8 mouse cellular contexts compared by ENCODE assay signal in the genomic region with DNA sequence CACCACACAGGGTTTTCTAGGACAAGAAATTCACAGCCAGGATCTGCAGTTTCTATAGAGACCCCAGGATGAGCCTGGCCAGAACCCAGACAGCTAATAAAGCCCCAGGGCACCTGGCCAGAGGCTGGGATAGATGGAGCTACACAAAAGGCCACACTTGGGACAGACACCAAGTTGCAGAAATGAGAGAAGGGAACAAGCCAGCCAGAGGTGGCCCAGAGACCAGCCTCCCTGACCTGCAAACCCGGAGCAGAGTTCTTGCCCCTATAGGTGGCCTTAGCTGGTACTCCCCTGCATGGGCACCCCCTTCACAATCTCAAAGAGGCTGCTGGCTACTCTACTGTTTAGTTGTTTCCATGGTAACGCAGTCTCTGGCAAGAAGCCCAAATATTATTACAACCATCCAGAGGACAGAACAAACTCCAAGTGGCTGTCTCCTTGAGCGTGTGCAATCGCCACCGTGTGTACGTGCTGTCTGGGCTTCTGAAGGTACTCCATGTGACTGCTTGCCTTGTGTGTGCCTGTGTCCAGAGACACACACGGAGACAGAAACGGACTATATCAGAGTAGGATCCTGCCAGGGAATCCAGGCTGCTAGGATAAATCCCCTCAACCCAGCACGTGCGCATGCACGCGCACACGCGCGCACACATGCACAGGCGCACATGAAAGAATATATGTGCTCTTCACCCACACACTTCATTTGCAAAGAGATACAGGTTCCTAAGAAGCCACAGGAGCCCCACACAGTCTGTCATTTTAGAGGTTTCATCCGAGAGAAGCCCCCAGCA. TPM values are rescaled to one million over a fixed set of nuclear protein-coding genes. Genes with fewer than 3 reads are reported as not detected.
DNase-seq lines count a peak whose midpoint lies in the region; ATAC-seq lines count a peak whose summit lies in the region.

No protein-coding gene starts in this region.

- H3K4me2 ChIP-seq in embryonic facial prominence, embryonic 13.5 days: peak overlapping the region; percentile 90
- peak overlapping the region; percentile 50 for H3K4me2 ChIP-seq in heart, embryonic 16.5 days (ENCODE audit: low read depth, low read length)
- H3K4me2 ChIP-seq in neural tube, embryonic 14.5 days (ENCODE audit: low read depth, low read length): peak overlapping the region; percentile 21

- no peaks in the 10 kb centered on the region for H3K27me3 ChIP-seq in embryonic facial prominence, embryonic 13.5 days
- no peaks in the 10 kb centered on the region for H3K27me3 ChIP-seq in heart, embryonic 16.5 days (ENCODE audit: control insufficient read depth, insufficient read depth, low read length)
- no peaks in the 10 kb centered on the region for H3K27me3 ChIP-seq in limb, embryonic 10.5 days (ENCODE audit: low read depth, poor library complexity, severe bottlenecking)
- H3K27me3 ChIP-seq in neural tube, embryonic 14.5 days (ENCODE audit: control insufficient read depth, insufficient read depth, low read length): no peaks in the 10 kb centered on the region

- peak overlapping the region; percentile 64; the same call in 1 of the 2 replicates for H3K27ac ChIP-seq in embryonic facial prominence, embryonic 13.5 days
- peak overlapping the region; percentile 93 for H3K27ac ChIP-seq in heart, embryonic 16.5 days (ENCODE audit: low read length)
- peak overlapping the region; percentile 28; the same call in 1 of the 2 replicates for H3K27ac ChIP-seq in limb, embryonic 10.5 days
- H3K27ac ChIP-seq in neural tube, embryonic 14.5 days (ENCODE audit: low read depth, low read length): peak overlapping the region; percentile 62

- H3K9ac ChIP-seq in embryonic facial prominence, embryonic 13.5 days: peak overlapping the region; percentile 58
- peak overlapping the region; percentile 65 for H3K9ac ChIP-seq in heart, embryonic 16.5 days (ENCODE audit: low read length)
- no peak overlapping the region for H3K9ac ChIP-seq in neural tube, embryonic 14.5 days (replicated peaks; ENCODE audit: low read depth, low read length)

- 44% methylated on average over 17 of the region's 17 CpGs for WGBS in embryonic facial prominence, embryonic 13.5 days
- 49% methylated on average over 17 of the region's 17 CpGs for WGBS in heart, embryonic 16.5 days
- 83% methylated on average over 17 of the region's 17 CpGs for WGBS in limb, embryonic 10.5 days
- WGBS in neural tube, embryonic 14.5 days: 53% methylated on average over 17 of the region's 17 CpGs

- peaks cover 36% of the 10 kb centered on the region for H3K36me3 ChIP-seq in embryonic facial prominence, embryonic 13.5 days
- peaks cover 28% of the 10 kb centered on the region for H3K36me3 ChIP-seq in heart, embryonic 16.5 days (ENCODE audit: control insufficient read depth, insufficient read depth)
- H3K36me3 ChIP-seq in limb, embryonic 10.5 days: peaks cover 71% of the 10 kb centered on the region
- peaks cover 23% of the 10 kb centered on the region for H3K36me3 ChIP-seq in neural tube, embryonic 14.5 days (ENCODE audit: control insufficient read depth, insufficient read depth, low read length)

- peak overlapping the region; percentile 21 for H3K4me3 ChIP-seq in embryonic facial prominence, embryonic 13.5 days
- 0 out of 2 replicates have a peak overlapping the region, but pooled peaks have one; percentile 6 for H3K4me3 ChIP-seq in heart, embryonic 16.5 days (ENCODE audit: low read length)
- H3K4me3 ChIP-seq in limb, embryonic 10.5 days: peak overlapping the region; percentile 14; the same call in 1 of the 2 replicates
- H3K4me3 ChIP-seq in neural tube, embryonic 14.5 days (ENCODE audit: low read depth, low read length): peak overlapping the region; percentile 4; the same call in 1 of the 2 replicates

- intact Hi-C loops in left cerebral cortex, postnatal 25 days (cut with DNase I): loop anchor here (5.0 to 10.0 kb wide), 2 partner anchors 33 to 200 kb away; a partner anchor contains a TSS

- peaks cover 43% of the 10 kb centered on the region for H3K4me1 ChIP-seq in embryonic facial prominence, embryonic 13.5 days
- peaks cover 42% of the 10 kb centered on the region for H3K4me1 ChIP-seq in heart, embryonic 16.5 days (ENCODE audit: control insufficient read depth, insufficient read depth, low read length)
- H3K4me1 ChIP-seq in limb, embryonic 10.5 days: peaks cover 47% of the 10 kb centered on the region
- peaks cover 39% of the 10 kb centered on the region for H3K4me1 ChIP-seq in neural tube, embryonic 14.5 days (ENCODE audit: control insufficient read depth, insufficient read depth, low read length)

- peak; percentile 58 to 74 for DNase-seq in left cerebral cortex, postnatal 25 days (ENCODE audit: low spot score in 2 of 2)
- no peak for DNase-seq in left cerebral cortex, adult 9 months (ENCODE audit: low spot score in 2 of 2)
- no peak for DNase-seq in limb, embryonic 10.5 days (ENCODE audit: low spot score)
- DNase-seq in spleen, adult 12 weeks (ENCODE audit: low spot score): no peak
- no peak for DNase-seq in spleen, postnatal 36 days (ENCODE audit: low spot score in 2 of 2)

- ATAC-seq in embryonic facial prominence, embryonic 13.5 days (ENCODE audit: insufficient number of reproducible peaks, insufficient read depth, low FRiP score, low TSS enrichment, low read depth): no peak
- peak; percentile 49 for ATAC-seq in heart, embryonic 16.5 days (replicated peaks; ENCODE audit: extremely low read depth, insufficient read depth, low FRiP score)
- peak; percentile 7; the same call in 1 of the 2 replicates for ATAC-seq in neural tube, embryonic 14.5 days (ENCODE audit: low read depth)

- no peaks in the 10 kb centered on the region for H3K9me3 ChIP-seq in embryonic facial prominence, embryonic 13.5 days
- H3K9me3 ChIP-seq in heart, embryonic 16.5 days (replicated peaks; ENCODE audit: control insufficient read depth, low read length): no peaks in the 10 kb centered on the region
- H3K9me3 ChIP-seq in limb, embryonic 10.5 days (replicated peaks): no peaks in the 10 kb centered on the region
- no peaks in the 10 kb centered on the region for H3K9me3 ChIP-seq in neural tube, embryonic 14.5 days (ENCODE audit: control insufficient read depth, low read length)

RNA-seq across cellular contexts. Expression of a gene that starts 5.2 kb away (rescaled TPM):
- 10 to 100 TPM; 30.1 to 30.3 TPM for total RNA-seq in left cerebral cortex, postnatal 25 days (2021)
- 17.2 and 20.9 TPM in 2 replicates for polyA plus RNA-seq in embryonic facial prominence, embryonic 13.5 days (2015; fragmentation: Nextera tagmentation; extraction: Ambion mirVana)
- polyA plus RNA-seq in heart, embryonic 16.5 days (2015; fragmentation: Nextera tagmentation; extraction: Ambion mirVana): 11.4 and 14.2 TPM in 2 replicates
- 21.0 and 21.5 TPM in 2 replicates for polyA plus RNA-seq in limb, embryonic 10.5 days (2016; fragmentation: Nextera tagmentation; extraction: Ambion mirVana)
- 24.7 and 25.8 TPM in 2 replicates for polyA plus RNA-seq in neural tube, embryonic 14.5 days (2014; fragmentation: Nextera tagmentation; extraction: Ambion mirVana)

RNA-seq across cellular contexts. Expression of a gene that starts 8.1 kb away (rescaled TPM):
- total RNA-seq in left cerebral cortex, postnatal 25 days (2021): 100 to 1,000 TPM; 119 to 124 TPM
- 443 and 487 TPM in 2 replicates for polyA plus RNA-seq in embryonic facial prominence, embryonic 13.5 days (2015; fragmentation: Nextera tagmentation; extraction: Ambion mirVana)
- 359 and 395 TPM in 2 replicates for polyA plus RNA-seq in heart, embryonic 16.5 days (2015; fragmentation: Nextera tagmentation; extraction: Ambion mirVana)
- 626 and 675 TPM in 2 replicates for polyA plus RNA-seq in limb, embryonic 10.5 days (2016; fragmentation: Nextera tagmentation; extraction: Ambion mirVana)
- polyA plus RNA-seq in neural tube, embryonic 14.5 days (2014; fragmentation: Nextera tagmentation; extraction: Ambion mirVana): 441 and 465 TPM in 2 replicates

RNA-seq across cellular contexts. Expression of a gene that starts 9.5 kb away (rescaled TPM):
- total RNA-seq in left cerebral cortex, postnatal 25 days (2021): 10 to 100 TPM; 46.5 to 48.8 TPM
- polyA plus RNA-seq in embryonic facial prominence, embryonic 13.5 days (2015; fragmentation: Nextera tagmentation; extraction: Ambion mirVana): 12.5 and 13.4 TPM in 2 replicates
- polyA plus RNA-seq in heart, embryonic 16.5 days (2015; fragmentation: Nextera tagmentation; extraction: Ambion mirVana): 81.1 and 86.1 TPM in 2 replicates
- polyA plus RNA-seq in limb, embryonic 10.5 days (2016; fragmentation: Nextera tagmentation; extraction: Ambion mirVana): 9.4 and 15.3 TPM in 2 replicates
- polyA plus RNA-seq in neural tube, embryonic 14.5 days (2014; fragmentation: Nextera tagmentation; extraction: Ambion mirVana): 28.3 and 38.1 TPM in 2 replicates

RNA-seq across cellular contexts. Expression of a gene that starts 31.9 kb away (rescaled TPM):
- total RNA-seq in left cerebral cortex, postnatal 25 days (2021): 100 to 1,000 TPM; 105 to 121 TPM
- 3.1 and 3.3 TPM in 2 replicates for polyA plus RNA-seq in embryonic facial prominence, embryonic 13.5 days (2015; fragmentation: Nextera tagmentation; extraction: Ambion mirVana)
- 2.1 and 2.8 TPM in 2 replicates for polyA plus RNA-seq in heart, embryonic 16.5 days (2015; fragmentation: Nextera tagmentation; extraction: Ambion mirVana)
- 2.5 TPM in 2 replicates for polyA plus RNA-seq in limb, embryonic 10.5 days (2016; fragmentation: Nextera tagmentation; extraction: Ambion mirVana)
- 4.7 and 5.1 TPM in 2 replicates for polyA plus RNA-seq in neural tube, embryonic 14.5 days (2014; fragmentation: Nextera tagmentation; extraction: Ambion mirVana)

RNA-seq across cellular contexts. Expression of a gene that starts 49.4 kb away (rescaled TPM):
- total RNA-seq in left cerebral cortex, postnatal 25 days (2021): 100 to 1,000 TPM; 111 to 118 TPM
- 2.3 and 3.1 TPM in 2 replicates for polyA plus RNA-seq in embryonic facial prominence, embryonic 13.5 days (2015; fragmentation: Nextera tagmentation; extraction: Ambion mirVana)
- 0.81 and 1.1 TPM in 2 replicates for polyA plus RNA-seq in heart, embryonic 16.5 days (2015; fragmentation: Nextera tagmentation; extraction: Ambion mirVana)
- polyA plus RNA-seq in limb, embryonic 10.5 days (2016; fragmentation: Nextera tagmentation; extraction: Ambion mirVana): 1.6 and 1.9 TPM in 2 replicates
- polyA plus RNA-seq in neural tube, embryonic 14.5 days (2014; fragmentation: Nextera tagmentation; extraction: Ambion mirVana): 4.1 and 6.2 TPM in 2 replicates

Comparison
In these comparisons a context has a peak if more than half of its experiments do, and no peak if none do; other contexts are left out.
1. DNase-seq: peak in left cerebral cortex, postnatal 25 days (2 of 2); none in left cerebral cortex, adult 9 months (0 of 2), limb, embryonic 10.5 days (single experiment), spleen, adult 12 weeks (single experiment) and spleen, postnatal 36 days (0 of 2).
2. H3K27ac ChIP-seq: peak in every context shown above with its lines; median percentile 93 in heart, embryonic 16.5 days; 64 in embryonic facial prominence, embryonic 13.5 days; 62 in neural tube, embryonic 14.5 days; 28 in limb, embryonic 10.5 days.
3. H3K4me2 ChIP-seq: peak in every context shown above with its lines; median percentile 90 in embryonic facial prominence, embryonic 13.5 days; 50 in heart, embryonic 16.5 days; 21 in neural tube, embryonic 14.5 days.
4. Peak in every context shown above with its lines, with median percentiles within 50 percentile points of each other: H3K4me3 ChIP-seq.